Mouse (Mus musculus) liver, embryonic 14.5 days (tissue): ENCODE data around the gene Padi4.

Experiments
- CTCF ChIP-seq: IDR thresholded peaks from 2 replicates; pipeline ENCODE4 v1.5.1; 2016; ENCODE audit warnings: antibody characterized with exemption, low read depth, control low read depth
- EP300 ChIP-seq: IDR thresholded peaks from 2 replicates; pipeline ENCODE4 v1.6.1; 2016; ENCODE audit warnings: antibody characterized with exemption, low read depth

DNA sequence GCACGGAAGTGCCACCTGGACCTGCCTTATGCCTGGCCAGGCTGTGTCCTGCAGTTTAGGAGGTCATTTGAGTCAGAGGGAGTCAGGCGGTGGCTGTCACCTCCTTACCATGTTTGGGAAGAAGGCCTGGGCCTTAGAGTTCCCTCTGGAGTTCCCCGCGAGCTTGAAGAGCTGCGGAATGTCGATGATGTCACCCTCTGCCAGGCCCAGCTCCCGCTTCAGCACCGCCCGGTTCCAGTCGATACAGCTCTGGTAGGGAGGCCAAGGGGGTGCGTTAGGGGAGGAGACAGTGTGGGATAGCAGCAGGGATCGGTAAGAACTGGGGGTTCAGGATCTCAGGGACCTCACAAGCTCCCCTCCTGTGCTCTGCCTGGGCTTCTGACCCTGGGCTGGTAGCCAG is 26.1 kb downstream of the Padi4 start:
- TF ChIP-seq EP300 (no peak), CTCF (no peak)
